Mouse (Mus musculus) lung, adult 2 months (tissue): Measurements from ENCODE around the gene Ankdd1b.

Experiments
- CTCF ChIP-seq: fragments of 200-500 bp; IDR thresholded peaks from 2 replicates; pipeline ENCODE4 v1.5.1; 2011; ENCODE audit warnings: mild to moderate bottlenecking, low read length, control low read depth; ENCODE audit not compliant: insufficient read depth
- POLR2A ChIP-seq: fragments of 200-500 bp; IDR thresholded peaks from 2 replicates; pipeline ENCODE4 v1.6.1; 2011; ENCODE audit warnings: low read depth, mild to moderate bottlenecking, control low read depth, low read length, borderline replicate concordance; ENCODE audit errors: extremely low read depth

DNA sequence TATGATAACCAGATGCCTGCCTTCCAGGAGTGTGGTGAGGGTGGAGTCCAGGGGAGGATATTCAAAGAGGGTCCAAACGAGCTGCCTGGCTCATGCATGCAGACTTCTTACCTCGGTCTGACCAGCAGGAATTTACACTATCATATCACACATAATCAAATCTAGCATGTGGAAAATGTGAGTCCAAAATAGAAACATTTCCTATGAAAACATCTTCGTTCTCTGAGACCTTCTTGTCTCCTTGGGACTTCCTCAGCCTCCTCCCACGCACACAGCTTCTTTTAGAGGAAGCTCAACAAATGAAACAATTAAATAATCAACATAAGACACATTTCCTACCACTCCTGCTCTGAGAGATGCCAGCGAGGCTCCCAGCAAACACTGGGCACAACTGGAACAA, 40.9 kb upstream of the Ankdd1b start:
- TF ChIP-seq POLR2A (no peak), CTCF (no peak)
